Mouse (Mus musculus) megakaryocyte, embryonic 14.5 days (primary cell): ENCODE measurements around the gene Asphd1. TPM values are rescaled to one million over a fixed set of nuclear protein-coding genes. Genes with fewer than 3 reads are reported as not detected.
A peak's percentile ranks its signal among the peaks of the same experiment; 100 is the strongest.

Source experiments
- H3K27me3 ChIP-seq: replicated peaks from 2 replicates; pipeline ENCODE3; 2012; ENCODE audit warnings: inconsistent platforms
- H3K36me3 ChIP-seq: replicated peaks from 2 replicates; pipeline ENCODE3; 2012; ENCODE audit warnings: low read length, inconsistent platforms, mixed read lengths
- H3K4me1 ChIP-seq: 2 replicates; pipeline ENCODE4 v1.6.1; 2012; ENCODE audit warnings: inconsistent platforms
- H3K4me3 ChIP-seq: replicated peaks from 2 replicates; pipeline ENCODE3; 2012; ENCODE audit warnings: moderate library complexity, mild to moderate bottlenecking, inconsistent platforms
- H3K9me3 ChIP-seq: 2 replicates; pipeline ENCODE4 v1.6.1; 2012; ENCODE audit warnings: inconsistent platforms
- FLI1 ChIP-seq: IDR thresholded peaks from 2 replicates; pipeline ENCODE4 v1.6.1; 2012; ENCODE audit warnings: low read length, inconsistent platforms, mixed read lengths
- GATA1 ChIP-seq: IDR thresholded peaks from 3 replicates; pipeline ENCODE4 v1.6.1; 2012; ENCODE audit warnings: mixed read lengths, low read length, inconsistent platforms, borderline replicate concordance
- polyA plus RNA-seq: library from polyadenylated mRNA; stranded (reverse); fragments of >175 nt; gene quantifications from 2 replicates; pipeline ENCODE4 v1.2.3, GENCODE M21; 2012; ENCODE audit warnings: low replicate concordance; ENCODE audit not compliant: insufficient read depth

Gene Asphd1
- polyA plus RNA-seq, 1 experiment: not detected

DNA sequence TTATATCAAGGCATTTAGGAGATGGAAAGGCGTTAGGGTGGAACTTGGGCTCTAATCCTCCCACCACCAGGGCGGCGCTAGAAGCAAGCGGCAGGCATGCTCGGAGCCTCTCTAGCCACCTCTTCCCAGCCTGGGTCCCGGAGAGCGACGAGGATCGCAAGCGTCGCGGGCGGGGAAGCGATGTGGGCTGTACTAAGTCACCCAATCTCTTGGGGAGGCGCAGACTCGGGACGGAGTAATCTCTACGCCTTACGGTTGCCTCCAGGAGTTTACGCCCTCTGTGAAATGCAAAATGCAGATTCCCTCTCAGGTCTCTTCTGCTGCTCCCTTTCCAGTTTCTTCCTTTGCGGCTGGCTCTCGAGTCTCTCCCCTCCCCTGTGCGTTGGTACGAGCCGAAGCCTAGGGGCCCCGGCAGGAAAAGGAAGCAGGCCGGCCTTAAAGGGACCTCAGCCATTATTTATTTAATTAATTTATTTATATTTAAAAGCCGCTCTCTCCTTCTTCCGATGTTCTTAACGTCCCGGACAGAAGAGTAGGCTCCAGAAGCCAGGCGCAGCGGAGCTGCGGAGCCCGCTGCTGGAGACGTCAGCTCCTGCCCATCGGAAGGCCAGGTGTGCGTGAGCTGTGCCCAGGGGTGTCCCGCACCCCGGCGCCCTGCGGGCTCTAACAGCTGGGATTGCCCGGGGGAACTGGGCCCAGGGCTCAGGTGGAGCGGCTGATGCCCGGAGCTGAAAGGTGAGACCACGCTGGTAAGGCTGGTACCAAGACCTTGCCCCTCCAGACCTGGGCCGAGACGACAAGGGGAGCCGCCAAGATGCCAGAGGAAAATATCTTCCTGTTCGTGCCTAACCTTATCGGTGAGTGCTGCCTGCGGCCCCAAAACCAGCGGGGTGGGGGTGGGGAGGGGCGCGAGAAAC lies 26.8 kb upstream of the Asphd1 start, which contains the start of gene Cdiptos:
TSS of gene Cdiptos (minus strand) at position 149 of the 917 bp plus-strand sequence.
- Histone ChIP-seq H3K4me1 (peaks cover 59% of the 10 kb centered on the region), H3K9me3 (no peaks in the 10 kb centered on the region), H3K36me3 (peaks cover 35% of the 10 kb centered on the region), H3K27me3 (peaks cover 1% of the 10 kb centered on the region), H3K4me3 (peak within 1 kb of the TSS; percentile 95)
- TF ChIP-seq FLI1 (0 out of 2 replicates have a peak, but pooled peaks have one; percentile 16), GATA1 (no peak)

DNA sequence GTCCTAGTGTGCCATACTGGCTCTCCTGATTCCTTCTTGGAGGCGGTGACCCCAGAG lies 26.3 kb upstream of the Asphd1 start, which contains the start of gene Cdipt:
TSS of gene Cdipt (plus strand) at position 22 of the 57 bp plus-strand sequence.
- Histone ChIP-seq H3K4me3 (peak within 1 kb of the TSS; percentile 95), H3K9me3 (no peaks in the 10 kb centered on the region), H3K4me1 (peaks cover 60% of the 10 kb centered on the region), H3K36me3 (peaks cover 30% of the 10 kb centered on the region), H3K27me3 (peaks cover 1% of the 10 kb centered on the region)
- TF ChIP-seq FLI1 (no peak), GATA1 (no peak)

DNA sequence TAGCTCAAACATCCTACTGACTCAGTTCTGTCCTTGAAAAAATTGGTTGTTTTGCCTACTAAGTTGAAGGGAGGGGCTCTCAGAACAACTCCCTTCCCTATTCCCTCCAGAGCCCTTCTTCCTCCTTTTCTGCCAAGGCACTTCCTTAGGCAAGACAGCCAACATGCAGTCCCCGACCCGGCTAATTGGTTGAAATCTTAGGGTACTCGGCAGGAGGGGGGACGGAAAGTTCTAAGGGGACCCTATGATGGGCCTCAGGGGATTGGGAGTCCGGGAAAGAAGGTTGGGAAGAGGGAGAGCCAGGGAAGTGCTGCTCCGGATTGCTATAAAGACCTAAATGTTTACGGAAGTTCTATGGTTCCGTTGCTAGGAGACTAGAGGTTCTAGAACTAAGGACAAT lies 26.1 kb upstream of the Asphd1 start:
- TF ChIP-seq FLI1: no peak
- no peak for TF ChIP-seq GATA1
- Histone ChIP-seq H3K9me3 (no peaks in the 10 kb centered on the region), H3K27me3 (peaks cover 1% of the 10 kb centered on the region), H3K36me3 (peaks cover 29% of the 10 kb centered on the region), H3K4me3 (peak overlapping the region; percentile 95), H3K4me1 (peaks cover 60% of the 10 kb centered on the region)

DNA sequence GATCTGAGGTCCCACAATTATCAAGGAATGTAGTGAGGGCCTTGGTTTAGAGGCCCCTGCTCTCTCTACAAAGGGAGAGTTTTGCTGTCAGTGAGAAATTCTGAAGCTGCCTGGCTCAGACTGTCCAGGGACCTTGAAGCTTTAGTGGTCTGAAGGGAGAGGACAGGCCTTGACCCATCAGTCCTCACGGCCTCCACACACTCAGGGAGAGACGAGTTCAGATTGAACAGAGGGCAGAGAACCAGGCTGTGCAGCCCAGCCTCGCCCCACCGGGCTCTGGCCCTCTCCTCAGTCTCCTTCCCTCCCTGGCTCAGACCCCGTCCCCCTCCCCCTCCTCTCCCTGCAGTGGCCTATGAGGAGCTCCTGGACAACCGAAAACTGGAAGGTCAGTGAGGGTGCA lies 18.0 kb upstream of the Asphd1 start:
- peaks cover 6% of the 10 kb centered on the region for H3K9me3 ChIP-seq
- no peak overlapping the region for H3K4me3 ChIP-seq
- H3K27me3 ChIP-seq: peaks cover 44% of the 10 kb centered on the region
- no peaks in the 10 kb centered on the region for H3K36me3 ChIP-seq
- peaks cover 12% of the 10 kb centered on the region; the same call in 1 of the 2 replicates for H3K4me1 ChIP-seq
- TF ChIP-seq GATA1: no peak
- TF ChIP-seq FLI1: no peak

DNA sequence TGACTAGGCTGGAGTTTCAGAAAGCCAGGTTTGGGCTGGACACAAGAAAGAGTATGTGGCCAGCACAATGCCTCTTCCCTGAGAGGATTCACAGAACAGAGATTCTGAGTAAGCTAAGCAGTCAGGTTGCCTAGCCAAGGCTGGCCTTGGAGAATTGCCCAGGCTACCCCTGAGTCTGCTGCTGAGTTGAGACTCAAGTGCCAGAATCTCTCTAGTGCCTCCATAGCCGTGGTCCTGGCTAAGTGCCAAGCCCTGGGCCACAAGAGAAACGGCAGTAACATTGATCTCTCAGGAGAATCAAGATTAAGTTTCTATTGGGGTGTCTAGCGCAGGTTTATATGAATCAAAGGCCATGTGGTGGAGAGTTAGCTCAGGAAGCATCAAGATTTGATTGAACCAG lies 16.2 kb upstream of the Asphd1 start:
- peaks cover 8% of the 10 kb centered on the region; the same call in 1 of the 2 replicates for H3K4me1 ChIP-seq
- H3K36me3 ChIP-seq: no peaks in the 10 kb centered on the region

DNA sequence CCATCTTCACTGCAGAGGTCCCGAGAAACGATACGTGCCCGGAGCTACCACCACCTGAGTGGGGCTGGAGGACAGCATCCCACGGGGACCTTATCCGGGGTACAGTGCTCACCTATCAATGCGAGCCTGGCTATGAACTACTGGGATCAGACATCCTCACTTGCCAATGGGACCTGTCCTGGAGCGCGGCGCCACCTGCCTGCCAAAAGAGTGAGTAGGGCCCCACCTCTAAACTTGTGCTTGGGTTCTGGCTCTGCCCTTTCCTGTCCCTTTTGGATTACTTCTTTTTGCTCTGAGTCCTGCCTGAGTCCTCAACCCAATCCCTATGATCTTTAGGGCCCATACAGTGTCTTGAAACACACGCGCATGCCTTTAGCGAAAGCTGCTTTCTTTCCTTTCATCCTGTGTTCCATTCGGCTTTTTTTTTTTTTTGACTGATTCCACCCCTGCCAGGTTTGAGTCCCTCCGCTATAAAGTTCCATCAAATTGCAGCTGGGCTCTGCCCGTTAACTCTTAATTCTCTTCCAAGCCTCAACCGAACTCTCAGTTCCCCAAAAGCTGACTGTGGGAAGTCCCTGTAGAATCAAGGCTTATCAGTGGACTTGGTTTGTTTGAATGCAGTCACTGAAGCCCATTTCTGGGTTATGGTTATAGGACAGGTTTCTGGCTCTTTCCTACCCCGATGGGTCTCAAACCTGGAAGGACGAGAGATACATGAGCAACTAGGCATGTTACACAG lies 14.3 kb upstream of the Asphd1 start:
- no peaks in the 10 kb centered on the region for H3K9me3 ChIP-seq
- no peak overlapping the region for H3K4me3 ChIP-seq
- no peaks in the 10 kb centered on the region for H3K36me3 ChIP-seq
- TF ChIP-seq GATA1 (no peak), FLI1 (no peak)
- peaks cover 12% of the 10 kb centered on the region; the same call in 1 of the 2 replicates for H3K4me1 ChIP-seq
- H3K27me3 ChIP-seq: peaks cover 59% of the 10 kb centered on the region

More for the DNA sequence above, 16.2 kb upstream of the Asphd1 start:
- Histone ChIP-seq H3K9me3 (peaks cover 6% of the 10 kb centered on the region), H3K27me3 (peaks cover 59% of the 10 kb centered on the region), H3K4me3 (no peak overlapping the region)
- TF ChIP-seq GATA1: no peak
- TF ChIP-seq FLI1: no peak

GRCm38 (mm10) chr7:126961965-126962364 lies 12.6 kb upstream of the Asphd1 start:
- Histone ChIP-seq H3K36me3 (no peaks in the 10 kb centered on the region), H3K9me3 (no peaks in the 10 kb centered on the region), H3K4me3 (no peak overlapping the region), H3K4me1 (peaks cover 12% of the 10 kb centered on the region; the same call in 1 of the 2 replicates), H3K27me3 (peaks cover 61% of the 10 kb centered on the region)
- TF ChIP-seq GATA1: no peak

GRCm38 (mm10) chr7:126961095-126961494 lies 11.7 kb upstream of the Asphd1 start:
- Histone ChIP-seq H3K36me3 (no peaks in the 10 kb centered on the region), H3K4me1 (peaks cover 12% of the 10 kb centered on the region; the same call in 1 of the 2 replicates), H3K27me3 (peaks cover 58% of the 10 kb centered on the region), H3K9me3 (no peaks in the 10 kb centered on the region), H3K4me3 (no peak overlapping the region)
- TF ChIP-seq GATA1: no peak
- no peak for TF ChIP-seq FLI1

GRCm38 (mm10) chr7:126959780-126960179 lies 10.4 kb upstream of the Asphd1 start:
- TF ChIP-seq GATA1: no peak
- H3K4me1 ChIP-seq: peaks cover 12% of the 10 kb centered on the region; the same call in 1 of the 2 replicates
- H3K4me3 ChIP-seq: no peak overlapping the region
- no peaks in the 10 kb centered on the region for H3K9me3 ChIP-seq
- H3K27me3 ChIP-seq: peaks cover 60% of the 10 kb centered on the region
- no peaks in the 10 kb centered on the region for H3K36me3 ChIP-seq

DNA sequence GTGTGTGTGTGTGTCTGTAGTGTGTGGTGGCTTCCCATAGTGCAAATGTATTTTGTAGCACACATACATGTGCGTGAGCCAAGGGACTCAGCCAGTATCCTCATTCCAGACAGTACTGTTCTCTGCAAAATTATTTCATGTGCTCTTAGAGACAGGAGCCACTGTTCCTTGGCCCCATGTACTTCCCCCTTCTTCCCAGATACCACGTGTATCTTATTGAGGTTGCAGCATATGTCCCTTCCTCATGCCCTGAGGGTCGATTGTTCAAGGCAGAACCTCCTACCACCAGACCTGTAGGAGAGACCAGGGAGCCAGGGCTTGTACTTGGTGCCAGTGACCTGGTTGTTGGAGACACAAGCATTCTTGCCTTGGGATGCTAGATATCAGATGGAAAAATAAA lies 5.7 kb upstream of the Asphd1 start:
- H3K9me3 ChIP-seq: no peaks in the 10 kb centered on the region
- peaks cover 65% of the 10 kb centered on the region for H3K27me3 ChIP-seq
- TF ChIP-seq GATA1 (no peak), FLI1 (no peak)

DNA sequence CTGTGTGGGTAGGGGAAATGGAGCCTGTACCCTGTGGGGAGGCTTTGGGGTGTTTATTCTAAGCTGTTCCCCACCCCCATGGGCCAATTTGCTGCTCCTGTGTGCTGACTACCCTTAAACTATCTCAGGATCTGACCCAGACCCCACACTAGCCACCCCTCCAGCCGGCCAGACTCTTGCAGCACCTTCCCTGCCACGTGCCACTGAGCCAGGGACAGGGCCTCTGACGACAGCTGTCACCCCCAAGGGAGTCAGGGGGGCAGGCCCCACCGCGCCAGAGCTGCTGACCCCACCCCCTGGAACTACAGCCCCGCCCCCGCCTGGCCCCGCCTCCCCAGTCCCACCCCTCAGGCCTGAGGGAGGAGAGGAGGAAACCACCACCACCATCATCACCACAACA lies 3.3 kb upstream of the Asphd1 start:
- TF ChIP-seq GATA1 (no peak), FLI1 (no peak)
- no peak overlapping the region for H3K4me3 ChIP-seq
- H3K27me3 ChIP-seq: peaks cover 76% of the 10 kb centered on the region
- no peaks in the 10 kb centered on the region for H3K9me3 ChIP-seq
- peaks cover 2% of the 10 kb centered on the region for H3K36me3 ChIP-seq
- H3K4me1 ChIP-seq: peaks cover 30% of the 10 kb centered on the region

More for the DNA sequence above, 5.7 kb upstream of the Asphd1 start:
- H3K36me3 ChIP-seq: no peaks in the 10 kb centered on the region
- H3K4me3 ChIP-seq: no peak overlapping the region
- H3K4me1 ChIP-seq: peaks cover 19% of the 10 kb centered on the region
